Mouse (Mus musculus) spleen, adult 2 months (tissue): ENCODE data around the gene Faiml.

Source experiments
- CTCF ChIP-seq: fragments of 200-500 bp; IDR thresholded peaks from 2 replicates; pipeline ENCODE4 v1.5.1; 2011; ENCODE audit warnings: mild to moderate bottlenecking, inconsistent platforms; ENCODE audit not compliant: insufficient read depth, insufficient read length, insufficient replicate concordance; ENCODE audit errors: extremely low read depth
- POLR2A ChIP-seq: fragments of 200-500 bp; IDR thresholded peaks from 2 replicates; pipeline ENCODE4 v1.6.1; 2011; ENCODE audit warnings: low read depth, low read length, inconsistent platforms

DNA sequence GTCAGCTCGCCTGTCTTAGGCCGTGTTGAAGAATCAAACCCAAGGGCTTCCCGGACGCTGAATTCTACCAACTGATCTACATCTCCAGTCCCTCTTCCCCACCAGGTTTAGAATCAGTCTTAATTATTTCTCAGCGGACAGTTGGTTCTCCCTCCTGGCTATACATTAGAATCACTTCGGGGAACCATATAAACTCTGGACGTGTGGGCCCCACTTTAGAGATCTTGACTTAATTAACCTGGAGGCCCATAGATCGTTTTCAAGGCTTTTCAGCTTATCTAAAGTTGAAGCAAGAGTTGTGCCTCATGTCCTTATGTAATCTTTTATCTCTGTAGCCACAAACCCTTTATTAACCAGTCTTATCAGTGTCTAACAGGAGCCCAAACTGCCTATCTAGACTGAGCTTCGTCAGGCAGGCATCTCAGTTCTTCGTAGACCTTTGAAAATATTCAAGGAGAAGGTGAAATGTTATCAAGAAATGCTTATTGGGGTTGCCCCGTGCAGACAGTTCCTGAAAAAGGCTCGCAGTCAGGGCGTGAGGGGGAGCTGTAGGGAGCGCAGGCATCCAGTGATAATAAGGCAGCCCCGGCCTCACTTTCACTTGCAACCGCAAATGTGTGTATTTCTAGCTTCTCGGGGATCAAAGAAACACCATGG, 5.6 kb upstream of the Faiml start:
- no peak for TF ChIP-seq CTCF
- TF ChIP-seq POLR2A = no peak
